Mouse (Mus musculus): ENCODE measurements at regions not wholly inside any gene's neighbourhood (a gene's known extent, or its start where the extent isn't known, plus 50 kb on each side); places are given as distances from the start of the nearest gene placed in this dataset.
"Not testable (repeated sequence)": the region's sequence is repeated elsewhere in the genome, so short reads cannot be mapped to it uniquely, and the experiment has no call there.

DNA sequence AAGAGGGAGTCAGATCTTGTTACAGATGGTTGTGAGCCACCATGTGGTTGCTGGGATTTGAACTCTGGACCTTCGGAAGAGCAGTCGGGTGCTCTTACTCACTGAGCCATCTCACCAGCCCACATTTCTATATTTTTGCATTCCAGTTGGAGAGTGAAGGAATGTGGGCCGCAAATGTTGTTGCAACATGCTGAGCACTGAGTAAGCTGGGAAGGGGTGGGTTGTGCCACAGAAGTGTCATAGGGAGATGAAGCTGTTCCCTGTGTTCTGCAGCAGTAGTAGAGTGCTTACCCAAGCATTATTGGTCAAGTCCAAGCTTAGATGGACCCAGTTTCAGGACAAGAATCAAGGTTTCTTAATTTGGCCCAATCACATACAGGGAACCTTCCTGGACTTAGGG lies 169.1 kb upstream of the Cdkn3 start:
- no peak for DNase-seq

DNA sequence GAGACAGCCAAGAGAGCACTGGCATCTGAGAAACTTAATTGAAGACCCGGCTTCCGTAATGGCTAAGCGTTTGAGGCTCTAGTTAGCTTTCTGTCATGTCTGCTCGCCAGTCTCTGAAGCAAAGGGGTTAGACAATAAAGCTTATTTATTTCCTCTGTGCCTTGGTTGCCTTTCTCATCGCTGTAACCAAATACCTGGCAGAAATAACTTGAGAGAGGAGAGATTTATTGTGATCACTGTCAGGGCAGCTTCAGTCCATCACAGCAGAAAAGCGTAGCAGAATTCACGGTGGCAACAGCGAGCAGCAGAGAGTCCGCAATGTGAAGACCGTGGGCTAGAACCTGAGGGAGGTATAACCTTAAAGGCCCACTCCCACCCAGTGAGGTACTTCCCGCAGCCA lies 174.2 kb upstream of the Cdkn3 start:
- DNase-seq: no peak

- peak in 1 of 2 experiments; percentile 9 for DNase-seq
These were observed 182.0 kb upstream of the Cdkn3 start for GRCm38 (mm10) chr14:46578051-46579000.

GRCm38 (mm10) chr14:46575889-46576288 lies 184.5 kb upstream of the Cdkn3 start:
- no peak for DNase-seq

DNA sequence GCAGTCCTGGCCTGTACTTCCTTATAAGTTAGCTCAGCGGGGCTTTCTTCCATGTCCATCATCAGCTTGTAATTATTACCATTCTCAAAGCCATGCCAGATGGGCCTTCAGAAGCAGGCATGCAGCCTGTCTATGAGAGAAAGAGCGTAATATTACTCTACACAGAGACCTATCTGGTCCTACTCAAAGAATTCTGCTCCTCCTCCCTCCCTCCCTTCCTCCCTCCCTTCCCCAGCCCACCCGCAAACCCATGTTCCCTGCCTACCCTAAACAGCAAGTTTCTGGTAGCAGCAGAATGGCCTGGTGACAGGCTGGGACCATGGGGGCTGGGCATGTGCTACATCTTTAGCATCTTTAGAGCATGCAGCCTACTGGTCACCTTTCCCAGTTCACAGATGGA lies 184.9 kb upstream of the Cdkn3 start:
- DNase-seq: no peak

DNA sequence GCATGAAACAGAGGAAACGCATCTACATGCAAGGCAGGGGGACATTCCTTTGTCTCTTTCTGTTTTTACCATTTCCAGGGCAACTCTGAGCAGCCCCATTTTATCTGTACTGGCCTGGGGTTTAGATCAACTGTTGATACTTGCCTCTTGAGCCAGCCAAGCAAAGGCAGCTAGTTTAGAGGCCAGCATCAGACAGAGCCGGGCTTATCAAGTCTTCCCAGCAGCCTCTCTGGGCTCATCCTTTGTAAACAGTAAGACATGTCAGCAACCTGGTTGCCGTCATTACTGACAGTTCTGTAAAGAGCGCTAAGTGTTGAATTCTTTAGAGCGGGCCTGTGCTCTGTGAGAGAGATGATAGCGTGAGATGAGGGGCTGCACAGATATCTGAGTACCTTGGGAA lies 182.9 kb upstream of the Bmp4 start:
- DNase-seq: no peak

DNA sequence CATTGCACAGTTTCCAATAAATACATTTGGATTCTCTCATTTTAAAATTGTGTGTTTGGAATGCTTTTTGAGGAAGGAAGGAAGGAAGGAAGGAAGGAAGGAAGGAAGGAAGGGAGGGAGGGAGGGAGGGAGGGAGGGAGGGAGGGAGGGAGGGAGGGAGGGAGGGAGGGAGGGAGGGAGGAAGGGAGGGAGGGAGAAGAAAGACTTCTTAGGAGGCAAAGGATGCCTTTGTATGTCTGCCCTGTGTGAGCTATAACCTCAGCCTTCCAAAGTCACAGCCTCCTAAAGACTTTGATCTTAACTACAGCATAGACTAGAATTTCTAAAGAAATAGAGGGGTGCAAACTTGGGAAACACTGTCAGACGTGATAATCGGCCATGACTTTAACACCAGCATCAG lies 182.5 kb upstream of the Bmp4 start:
- not testable (repeated sequence) for DNase-seq

DNA sequence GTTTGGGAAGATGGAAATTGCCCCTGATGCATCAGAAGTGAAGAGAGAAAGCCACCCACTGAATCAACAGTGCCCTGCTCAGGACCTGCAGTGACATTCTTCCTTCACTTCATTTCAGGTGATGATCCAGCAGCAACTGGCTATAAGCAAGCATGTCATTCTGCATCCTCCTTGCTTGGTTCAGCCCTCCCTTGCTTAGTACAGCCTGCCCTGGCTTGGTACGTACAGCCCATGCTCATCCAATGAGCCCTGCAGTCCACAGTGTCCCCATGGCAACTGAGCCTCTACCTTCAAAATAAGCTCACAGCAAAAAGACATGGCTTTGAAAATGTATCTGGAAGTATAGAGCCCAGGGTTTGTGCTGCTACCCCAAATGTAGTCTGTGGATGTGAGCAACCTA lies 181.4 kb upstream of the Bmp4 start:
- DNase-seq: no peak

GRCm38 (mm10) chr14:46569273-46569672 lies 178.8 kb upstream of the Bmp4 start:
- DNase-seq: no peak

DNA sequence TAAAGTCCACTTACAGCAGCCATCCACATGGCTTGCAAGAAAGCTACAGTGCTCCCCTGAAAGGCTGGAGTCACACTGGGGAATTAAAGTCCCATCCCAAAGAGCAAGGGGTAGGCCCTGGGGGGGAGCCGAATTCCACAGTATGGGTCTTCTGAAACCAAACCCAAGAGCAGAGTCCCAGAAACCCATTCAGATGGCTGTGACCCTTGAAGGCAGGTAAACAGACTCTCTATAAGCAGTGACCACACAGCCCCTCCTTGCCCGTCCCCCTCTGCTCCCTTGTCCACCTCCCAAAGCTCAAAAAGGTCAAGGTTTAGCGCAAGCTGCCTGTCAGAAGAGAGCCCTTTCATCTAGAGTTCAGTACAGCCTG lies 176.9 kb upstream of the Bmp4 start:
- DNase-seq: no peak

GRCm38 (mm10) chr14:46566681-46567410 lies 176.4 kb upstream of the Bmp4 start:
- DNase-seq: no peak

- DNase-seq: no peak
These were observed 174.5 kb upstream of the Bmp4 start for GRCm38 (mm10) chr14:46564998-46565397.

DNA sequence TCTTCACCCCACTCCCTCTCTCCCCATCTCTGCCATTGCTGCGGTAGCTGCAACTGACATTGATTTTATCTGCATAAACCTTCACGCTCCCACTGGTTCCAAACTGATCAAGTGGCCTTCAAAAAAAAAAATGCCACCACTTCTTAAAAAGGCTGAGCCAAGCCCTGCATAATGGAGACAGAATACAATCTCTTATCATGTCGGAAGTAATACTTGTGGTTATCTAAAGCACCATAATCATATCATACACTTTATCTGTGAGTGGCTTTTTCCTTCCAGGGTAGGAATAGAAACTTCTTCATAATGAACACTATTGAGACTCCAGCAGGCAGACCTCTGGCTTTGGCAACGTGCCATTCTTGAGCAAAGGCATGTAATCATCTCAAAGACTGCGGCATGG lies 171.5 kb upstream of the Bmp4 start:
- DNase-seq: no peak

GRCm38 (mm10) chr14:46553239-46553638 lies 162.8 kb upstream of the Bmp4 start:
- DNase-seq: no peak

- no peak for DNase-seq
These were observed 155.7 kb upstream of the Bmp4 start for GRCm38 (mm10) chr14:46546146-46546545.

GRCm38 (mm10) chr14:46539466-46540187 lies 149.2 kb upstream of the Bmp4 start:
- no peak for DNase-seq

DNA sequence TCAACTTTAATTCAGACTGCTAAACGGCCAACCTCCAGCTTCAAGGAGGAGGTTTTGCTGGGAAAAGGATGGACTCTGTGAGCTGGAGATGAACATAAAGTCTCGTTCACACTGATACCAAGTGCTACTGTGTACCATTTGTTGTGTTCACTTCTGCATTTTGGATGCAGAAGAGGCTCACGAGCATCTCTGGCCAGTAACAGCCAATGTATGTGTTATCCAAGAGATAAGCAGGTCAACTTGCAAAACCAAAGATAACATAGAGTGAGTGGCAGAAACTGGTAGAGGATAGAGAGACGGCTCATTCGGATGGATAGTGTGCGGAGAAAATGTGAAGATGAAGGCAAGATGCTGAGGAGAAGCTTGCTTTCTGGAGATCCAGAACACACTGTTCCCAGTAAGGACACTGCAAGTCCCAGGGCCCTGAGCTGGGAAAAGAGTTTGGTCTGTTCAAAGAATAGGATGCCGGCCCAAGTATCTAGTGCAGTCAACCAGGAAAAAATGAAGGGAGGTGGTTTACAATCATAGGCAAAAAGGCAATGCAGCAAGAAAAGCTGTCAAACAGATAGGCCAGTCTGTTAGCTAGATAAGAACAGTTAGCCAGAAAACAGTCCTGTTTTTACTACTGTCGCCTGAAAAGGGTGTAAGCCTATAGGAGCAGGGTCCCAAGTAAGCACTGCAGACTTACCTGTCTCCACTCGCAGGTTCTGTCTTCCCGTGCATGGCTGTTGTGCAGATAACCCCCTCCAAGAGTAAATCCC lies 145.7 kb upstream of the Bmp4 start:
- DNase-seq: no peak

GRCm38 (mm10) chr14:46532697-46533096 lies 142.2 kb upstream of the Bmp4 start:
- no peak for DNase-seq

- no peak for DNase-seq
These were observed 140.0 kb upstream of the Bmp4 start for GRCm38 (mm10) chr14:46530452-46530851.

GRCm38 (mm10) chr14:46529086-46529715 lies 138.7 kb upstream of the Bmp4 start:
- DNase-seq: no peak

GRCm38 (mm10) chr14:46517258-46517657 lies 126.8 kb upstream of the Bmp4 start:
- no peak for DNase-seq

GRCm38 (mm10) chr14:46516285-46516684 lies 125.8 kb upstream of the Bmp4 start:
- no peak for DNase-seq
